Mouse (Mus musculus) embryonic facial prominence, embryonic 11.5 days (tissue): ENCODE measurements at regions not wholly inside any gene's neighbourhood (a gene's known extent, or its start where the extent isn't known, plus 50 kb on each side); places are given as distances from the start of the nearest gene placed in this dataset.

ENCODE experiments used
- ATAC-seq: fragments of 200-750 bp; cut with Nextera tagmentation; replicated peaks from 2 replicates; pipeline ENCODE4 v1.8.0; 2017; ENCODE audit warnings: low read depth; ENCODE audit not compliant: insufficient number of reproducible peaks, low FRiP score, low TSS enrichment
- DNase-seq: peaks from one replicate; pipeline ENCODE4 v3.0.0-alpha.2; 2015; ENCODE audit warnings: low spot score
- H3K27ac ChIP-seq: fragments of 300-500 bp; sonication (generic); replicated peaks from 2 replicates; pipeline ENCODE4 v1.5.1; 2014; ENCODE audit warnings: mild to moderate bottlenecking, low read depth, low read length, control low read depth
- H3K27me3 ChIP-seq: fragments of 300-500 bp; sonication (generic); 2 replicates; pipeline ENCODE4 v1.6.1; 2014; ENCODE audit warnings: mild to moderate bottlenecking, low read length, moderate library complexity, mixed read lengths; ENCODE audit not compliant: control insufficient read depth, insufficient read depth
- H3K36me3 ChIP-seq: fragments of 300-500 bp; sonication (generic); replicated peaks from 2 replicates; pipeline ENCODE4 v1.6.1; 2014; ENCODE audit warnings: low read depth, mild to moderate bottlenecking, low read length, moderate library complexity, mixed read lengths; ENCODE audit not compliant: control insufficient read depth, insufficient read depth
- H3K4me1 ChIP-seq: fragments of 300-500 bp; sonication (generic); 2 replicates; pipeline ENCODE4 v1.6.1; 2014; ENCODE audit warnings: low read length, mixed read lengths; ENCODE audit not compliant: control insufficient read depth, insufficient read depth
- H3K4me2 ChIP-seq: fragments of 300-500 bp; sonication (generic); 2 replicates; pipeline ENCODE4 v1.6.1; 2014; ENCODE audit warnings: low read depth, mild to moderate bottlenecking, control low read depth, low read length, moderate library complexity
- H3K4me3 ChIP-seq: fragments of 300-500 bp; sonication (generic); 2 replicates; pipeline ENCODE4 v1.5.1; 2014; ENCODE audit warnings: low read depth, low read length, control low read depth
- H3K9ac ChIP-seq: fragments of 300-500 bp; sonication (generic); replicated peaks from 2 replicates; pipeline ENCODE4 v1.6.1; 2014; ENCODE audit warnings: mild to moderate bottlenecking, control low read depth, low read length
- H3K9me3 ChIP-seq: fragments of 300-500 bp; sonication (generic); replicated peaks from 2 replicates; pipeline ENCODE4 v1.6.1; 2016; ENCODE audit warnings: mild to moderate bottlenecking, low read length, inconsistent platforms, mixed read lengths; ENCODE audit not compliant: control insufficient read depth
- WGBS: fragments of 180-500 bp; shearing (Covaris S2); extraction: QIAGEN DNeasy Blood & Tissue Kit; methylation state at CpG from one replicate; pipeline ENCODE4 v1.1.7; 2014; 5-methylcytosine and 5-hydroxymethylcytosine counted together

DNA sequence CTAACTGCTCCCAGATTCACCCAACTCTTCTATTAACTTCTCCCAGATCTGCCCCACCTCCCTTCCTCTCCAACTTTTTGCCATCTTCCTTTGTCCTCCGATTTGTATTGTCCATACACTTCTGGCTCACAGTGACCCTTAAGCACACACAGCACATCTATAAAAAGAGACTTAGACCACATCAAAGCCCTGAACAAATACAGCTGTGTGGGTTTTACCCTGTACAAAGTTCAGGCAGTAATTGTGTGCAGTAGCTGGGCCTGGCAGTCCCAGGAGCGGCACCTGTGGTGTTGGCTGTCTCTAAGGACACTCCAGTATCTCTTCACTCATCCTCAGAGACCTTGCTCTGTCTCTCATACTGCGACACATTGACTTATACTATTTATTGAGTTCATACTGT, 283.2 kb upstream of the Xylt1 start:
- H3K9me3 ChIP-seq, result no peaks in the 10 kb centered on the region
- H3K4me1 ChIP-seq, result no peaks in the 10 kb centered on the region
- H3K36me3 ChIP-seq, result no peaks in the 10 kb centered on the region
- no peak overlapping the region for H3K9ac ChIP-seq
- H3K4me2 ChIP-seq, result no peak overlapping the region
- H3K27me3 ChIP-seq, result no peaks in the 10 kb centered on the region
- DNase-seq, result no peak
- WGBS, result 76% methylated on average over 3 of the region's 3 CpGs
- H3K4me3 ChIP-seq, result no peak overlapping the region
- no peak for ATAC-seq
- H3K27ac ChIP-seq, result no peak overlapping the region

DNA sequence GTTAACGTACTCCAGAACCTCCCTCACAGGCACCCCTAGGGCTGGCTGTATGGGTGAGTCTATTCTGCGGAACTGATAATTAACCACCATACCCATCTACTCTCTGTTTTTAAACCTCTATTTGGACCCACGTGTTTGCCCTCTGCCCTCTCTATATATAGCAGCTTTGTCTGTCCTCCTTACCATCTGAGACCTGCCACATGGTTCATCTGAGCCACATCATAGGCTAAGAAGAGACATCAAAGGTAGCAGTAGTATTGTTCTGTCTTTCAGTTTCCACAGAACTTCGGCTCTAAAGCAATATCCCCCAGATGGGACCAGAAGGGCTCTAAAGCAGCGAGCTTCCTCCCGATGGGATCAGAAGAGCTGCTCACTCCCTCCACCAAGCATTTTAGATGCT, 281.7 kb upstream of the Xylt1 start:
- no peak overlapping the region for H3K4me3 ChIP-seq
- H3K27ac ChIP-seq, result no peak overlapping the region
- no peaks in the 10 kb centered on the region for H3K27me3 ChIP-seq
- H3K36me3 ChIP-seq, result no peaks in the 10 kb centered on the region
- no peak overlapping the region for H3K9ac ChIP-seq
- ATAC-seq (no peak), DNase-seq (no peak)
- H3K9me3 ChIP-seq, result no peaks in the 10 kb centered on the region
- no peak overlapping the region for H3K4me2 ChIP-seq
- WGBS, result 74% methylated on average over 6 of the region's 6 CpGs
- no peaks in the 10 kb centered on the region for H3K4me1 ChIP-seq

DNA sequence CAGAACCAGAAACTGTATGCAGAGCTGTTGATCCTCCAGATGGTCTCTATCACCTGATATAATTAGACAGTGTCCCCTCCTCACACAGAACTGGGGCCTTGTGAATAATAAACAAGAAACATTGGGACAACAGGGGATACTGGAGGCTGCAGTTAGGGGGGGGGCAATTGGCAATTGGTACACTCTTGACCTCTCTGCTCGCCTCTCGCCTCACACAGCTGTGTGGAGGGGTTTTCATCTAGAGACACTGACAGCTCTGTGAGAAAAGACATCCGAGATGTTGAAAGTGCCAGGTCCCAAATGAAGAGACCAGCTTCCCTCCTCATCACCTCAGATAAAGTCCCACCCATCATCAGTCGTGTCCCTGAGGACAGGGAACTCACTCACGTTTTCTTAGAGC, 277.7 kb upstream of the Xylt1 start:
- DNase-seq (no peak), ATAC-seq (no peak)
- no peaks in the 10 kb centered on the region for H3K9me3 ChIP-seq
- no peak overlapping the region for H3K4me3 ChIP-seq
- H3K4me2 ChIP-seq, result no peak overlapping the region
- no peaks in the 10 kb centered on the region for H3K4me1 ChIP-seq
- H3K9ac ChIP-seq, result no peak overlapping the region
- H3K36me3 ChIP-seq, result no peaks in the 10 kb centered on the region
- whole genome bisulfite sequencing, result 48% methylated on average over 5 of the region's 5 CpGs
- H3K27me3 ChIP-seq, result no peaks in the 10 kb centered on the region
- H3K27ac ChIP-seq, result no peak overlapping the region

DNA sequence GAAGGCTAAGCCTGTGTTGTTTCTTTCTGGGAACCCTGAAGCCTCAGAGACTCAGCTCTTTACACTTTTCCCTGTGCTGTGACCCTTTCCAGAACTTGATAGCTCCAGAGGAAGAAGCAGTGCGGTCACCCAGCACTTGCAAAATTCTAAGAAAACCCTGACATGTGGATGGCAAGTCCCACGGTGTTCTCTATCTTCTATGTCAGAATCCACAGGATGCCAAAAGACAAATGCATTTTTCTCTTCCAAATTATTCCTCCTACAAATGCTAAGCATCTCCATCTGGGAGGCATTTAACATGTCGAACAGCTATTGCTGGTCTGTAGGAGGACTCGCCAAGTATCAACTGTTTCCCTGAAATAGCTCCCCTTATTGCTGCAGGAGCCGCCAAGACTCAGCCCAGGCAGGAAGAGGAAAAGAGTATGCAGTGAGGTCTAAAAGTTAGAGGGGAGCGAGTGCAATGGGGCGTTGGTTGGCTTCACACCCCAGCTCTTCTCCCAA, 274.0 kb upstream of the Xylt1 start:
- 80% methylated on average over 7 of the region's 7 CpGs for WGBS

DNA sequence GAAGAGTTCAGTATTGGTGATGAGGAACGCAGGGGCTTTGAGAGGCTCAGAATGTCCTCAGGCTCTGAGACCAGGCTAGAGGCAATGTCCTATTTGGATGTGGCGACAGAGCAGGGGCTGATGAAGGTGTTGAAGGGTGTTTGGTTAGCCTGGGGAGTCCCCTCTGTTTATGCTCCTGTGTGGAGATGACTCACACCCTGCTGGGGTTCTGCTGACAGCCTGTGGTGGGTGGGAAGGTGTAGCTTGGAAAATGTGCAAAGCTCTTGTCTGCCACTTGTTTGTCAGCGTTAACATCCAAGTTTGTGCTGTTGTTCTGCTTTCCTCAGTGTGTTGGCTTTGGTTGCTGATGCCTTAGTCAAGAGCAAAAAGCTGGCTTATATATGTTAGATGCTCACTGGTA, 272.4 kb upstream of the Xylt1 start:
- Histone ChIP-seq H3K9ac (no peak overlapping the region), H3K4me1 (no peaks in the 10 kb centered on the region), H3K9me3 (no peaks in the 10 kb centered on the region), H3K27me3 (no peaks in the 10 kb centered on the region), H3K4me2 (no peak overlapping the region), H3K36me3 (no peaks in the 10 kb centered on the region), H3K27ac (no peak overlapping the region), H3K4me3 (no peak overlapping the region)
- 82% methylated on average over 3 of the region's 3 CpGs for WGBS
- DNase-seq, result no peak
- ATAC-seq, result no peak

More for the DNA sequence above, 274.0 kb upstream of the Xylt1 start:
- Histone ChIP-seq H3K4me3 (no peak overlapping the region), H3K4me1 (no peaks in the 10 kb centered on the region), H3K9ac (no peak overlapping the region), H3K27me3 (no peaks in the 10 kb centered on the region), H3K4me2 (no peak overlapping the region), H3K36me3 (no peaks in the 10 kb centered on the region), H3K9me3 (no peaks in the 10 kb centered on the region), H3K27ac (no peak overlapping the region)
- no peak for DNase-seq
- no peak for ATAC-seq

DNA sequence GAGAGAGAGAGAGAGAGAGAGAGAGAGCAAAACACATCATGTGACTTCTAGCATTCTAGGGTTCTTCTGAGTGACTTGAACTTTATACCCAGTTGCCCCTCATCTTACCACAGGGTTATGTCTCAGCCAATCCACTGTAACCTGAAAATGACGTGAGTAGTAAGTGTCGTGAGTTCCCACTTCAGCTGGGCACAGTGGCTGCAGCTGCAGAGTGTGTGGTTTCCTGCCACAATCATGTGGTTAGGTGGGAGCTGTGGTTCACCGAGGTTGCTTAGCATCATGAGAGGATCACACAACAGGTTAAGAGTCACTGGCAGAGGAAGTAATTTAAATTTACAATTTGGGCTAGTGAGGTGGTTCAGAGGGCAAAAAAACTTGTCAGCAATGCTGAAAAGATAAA, 253.1 kb upstream of the Xylt1 start:
- Histone ChIP-seq H3K36me3 (no peaks in the 10 kb centered on the region), H3K27ac (no peak overlapping the region), H3K4me2 (no peak overlapping the region), H3K4me3 (no peak overlapping the region), H3K9me3 (no peaks in the 10 kb centered on the region), H3K27me3 (no peaks in the 10 kb centered on the region), H3K9ac (no peak overlapping the region), H3K4me1 (no peaks in the 10 kb centered on the region)
- DNase-seq (no peak), ATAC-seq (no peak)
- WGBS, result 54% methylated on average over 3 of the region's 3 CpGs

DNA sequence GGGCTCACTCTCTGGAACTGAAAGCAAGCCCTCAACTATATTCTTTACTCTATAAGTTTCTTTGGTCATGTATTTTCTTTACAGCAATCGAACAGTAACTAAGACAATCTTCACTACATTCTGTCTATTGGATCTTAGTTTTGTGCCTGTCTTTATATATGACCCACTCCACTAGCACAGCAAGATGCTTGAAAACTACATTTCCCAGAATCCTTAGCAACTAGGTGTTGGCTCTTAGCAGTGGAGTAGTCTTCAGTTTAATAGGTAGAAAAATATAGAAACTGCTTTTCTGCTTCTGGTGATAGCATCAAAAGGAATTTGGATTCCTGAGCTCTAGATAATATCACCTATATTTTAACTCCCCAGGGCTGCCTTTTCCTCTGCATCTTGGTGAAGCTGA, 245.9 kb upstream of the Xylt1 start:
- H3K27ac ChIP-seq, result no peak overlapping the region
- H3K9me3 ChIP-seq, result no peaks in the 10 kb centered on the region
- DNase-seq (no peak), ATAC-seq (no peak)
- no peaks in the 10 kb centered on the region for H3K36me3 ChIP-seq
- no peak overlapping the region for H3K9ac ChIP-seq
- no peaks in the 10 kb centered on the region for H3K4me1 ChIP-seq
- 69% methylated on average over 1 of the region's 1 CpGs for WGBS
- no peak overlapping the region for H3K4me3 ChIP-seq
- no peak overlapping the region for H3K4me2 ChIP-seq
- H3K27me3 ChIP-seq, result no peaks in the 10 kb centered on the region

DNA sequence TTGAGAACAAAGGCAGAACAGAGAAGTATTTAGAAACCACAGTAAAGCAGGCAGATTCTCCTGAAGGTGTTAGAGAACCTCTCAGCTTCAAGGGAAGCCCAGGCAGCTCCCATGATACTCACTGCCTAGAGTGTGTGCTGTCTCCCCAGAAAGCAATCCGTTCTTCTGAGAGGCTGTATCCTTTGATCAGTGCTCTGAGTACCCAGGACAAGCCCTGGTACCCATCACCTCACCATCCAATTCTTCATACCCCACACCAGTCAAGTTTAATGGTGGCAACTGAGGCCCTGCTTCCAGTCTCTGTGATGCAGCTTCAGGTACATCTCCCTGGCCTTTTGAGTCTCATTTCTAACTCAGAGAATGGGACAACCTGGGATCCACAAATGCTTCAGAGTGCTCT, 242.1 kb upstream of the Xylt1 start:
- Histone ChIP-seq H3K9me3 (no peaks in the 10 kb centered on the region), H3K27ac (no peak overlapping the region), H3K4me3 (no peak overlapping the region), H3K27me3 (no peaks in the 10 kb centered on the region), H3K4me1 (no peaks in the 10 kb centered on the region), H3K9ac (no peak overlapping the region), H3K4me2 (no peak overlapping the region), H3K36me3 (no peaks in the 10 kb centered on the region)
- DNase-seq (no peak), ATAC-seq (no peak)
- 53% methylated on average over 1 of the region's 1 CpGs for WGBS
